Mouse (Mus musculus): ENCODE measurements around the gene Stim1.
A peak's percentile ranks its signal among the peaks of the same experiment; 100 is the strongest.
"Not testable (repeated sequence)": the region's sequence is repeated elsewhere in the genome, so short reads cannot be mapped to it uniquely, and the experiment has no call there.

The Stim1 gene

GRCm38 (mm10) chr7:102358124-102358523 lies 90.5 kb downstream of the Stim1 start:
- DNase-seq (ENCODE audit: extremely low read depth, low read depth) = no peak

- no peak for DNase-seq (ENCODE audit: extremely low read depth, low read depth)
These were observed 93.7 kb downstream of the Stim1 start for GRCm38 (mm10) chr7:102361297-102361696.

- DNase-seq (ENCODE audit: extremely low read depth, low read depth) = no peak
These were observed 96.2 kb downstream of the Stim1 start for GRCm38 (mm10) chr7:102363853-102364252.

- no peak for DNase-seq (ENCODE audit: extremely low read depth, low read depth)
These were observed 102.1 kb downstream of the Stim1 start for GRCm38 (mm10) chr7:102369661-102370060.

GRCm38 (mm10) chr7:102370526-102370925 lies 102.9 kb downstream of the Stim1 start:
- DNase-seq (ENCODE audit: extremely low read depth, low read depth) = no peak

- DNase-seq (ENCODE audit: extremely low read depth, low read depth) = peak; percentile 62
These were observed 105.9 kb downstream of the Stim1 start for GRCm38 (mm10) chr7:102373382-102374072.

GRCm38 (mm10) chr7:102383221-102383620 lies 115.6 kb downstream of the Stim1 start:
- no peak for DNase-seq (ENCODE audit: extremely low read depth, low read depth)

- DNase-seq (ENCODE audit: extremely low read depth, low read depth) = no peak
These were observed 118.4 kb downstream of the Stim1 start for GRCm38 (mm10) chr7:102385973-102386372.

GRCm38 (mm10) chr7:102389082-102389481 lies 121.5 kb downstream of the Stim1 start:
- DNase-seq (ENCODE audit: extremely low read depth, low read depth) = no peak

GRCm38 (mm10) chr7:102393898-102394297 lies 126.3 kb downstream of the Stim1 start:
- DNase-seq (ENCODE audit: extremely low read depth, low read depth) = peak; percentile 67

- peak; percentile 80 for DNase-seq (ENCODE audit: extremely low read depth, low read depth)
These were observed 128.3 kb downstream of the Stim1 start for GRCm38 (mm10) chr7:102395894-102396293.

- DNase-seq (ENCODE audit: extremely low read depth, low read depth) = no peak
These were observed 128.7 kb downstream of the Stim1 start for GRCm38 (mm10) chr7:102396331-102396730.

GRCm38 (mm10) chr7:102399180-102399731 lies 131.7 kb downstream of the Stim1 start:
- DNase-seq (ENCODE audit: extremely low read depth, low read depth) = no peak

GRCm38 (mm10) chr7:102404118-102404517 lies 136.5 kb downstream of the Stim1 start:
- DNase-seq (ENCODE audit: extremely low read depth, low read depth) = no peak

GRCm38 (mm10) chr7:102407440-102407839 lies 139.8 kb downstream of the Stim1 start:
- DNase-seq (ENCODE audit: extremely low read depth, low read depth) = no peak

GRCm38 (mm10) chr7:102415272-102415671 lies 147.7 kb downstream of the Stim1 start:
- not testable (repeated sequence) for DNase-seq (ENCODE audit: extremely low read depth, low read depth)

- no peak for DNase-seq (ENCODE audit: extremely low read depth, low read depth)
These were observed 148.2 kb downstream of the Stim1 start for GRCm38 (mm10) chr7:102415841-102416240.

- DNase-seq (ENCODE audit: extremely low read depth, low read depth) = peak; percentile 63
These were observed 149.8 kb downstream of the Stim1 start for GRCm38 (mm10) chr7:102417398-102417797.

GRCm38 (mm10) chr7:102422036-102422435 lies 154.4 kb downstream of the Stim1 start:
- no peak for DNase-seq (ENCODE audit: extremely low read depth, low read depth)

GRCm38 (mm10) chr7:102425933-102426685 lies 158.5 kb downstream of the Stim1 start:
- DNase-seq (ENCODE audit: extremely low read depth, low read depth) = no peak

- peak; percentile 53 for DNase-seq (ENCODE audit: extremely low read depth, low read depth)
These were observed 166.7 kb downstream of the Stim1 start for GRCm38 (mm10) chr7:102434344-102434743.

Measured in MEL-GATA-1-ER (cell line).